Mouse (Mus musculus): ENCODE data around the gene Myo1c. TPM values are rescaled to one million over a fixed set of nuclear protein-coding genes. Genes with fewer than 3 reads are reported as not detected.
A peak's percentile ranks its signal among the peaks of the same experiment; 100 is the strongest.

Myo1c gene
- polyA plus RNA-seq, 1 experiment from 2014 or later: 70.5 TPM

GRCm38 (mm10) chr11:75621426-75621825, 28.9 kb upstream of the Myo1c start:
- Histone ChIP-seq H3K27me3 (ENCODE audit: control insufficient read depth, insufficient read depth, low read length) (no peaks in the 10 kb centered on the region), H3K4me1 (ENCODE audit: control insufficient read depth, insufficient read depth, low read length) (peaks cover 5% of the 10 kb centered on the region; the same call in 1 of the 2 replicates), H3K9me3 (replicated peaks; ENCODE audit: control insufficient read depth, low read length) (no peaks in the 10 kb centered on the region), H3K9ac (ENCODE audit: low read length) (no peak overlapping the region), H3K27ac (ENCODE audit: low read length) (peak overlapping the region; percentile 3; the same call in 1 of the 2 replicates), H3K36me3 (ENCODE audit: control insufficient read depth, insufficient read depth, low read length) (peaks cover 32% of the 10 kb centered on the region), H3K4me3 (replicated peaks; ENCODE audit: low read length) (no peak overlapping the region), H3K4me2 (ENCODE audit: low read depth, low read length) (no peak overlapping the region)
- 65% methylated on average over 2 of the region's 2 CpGs for WGBS
- no peak for ATAC-seq (ENCODE audit: insufficient read depth, low FRiP score)

- H3K9ac ChIP-seq (ENCODE audit: low read length): no peak overlapping the region
- H3K4me2 ChIP-seq (ENCODE audit: low read depth, low read length): no peak overlapping the region
- ATAC-seq (ENCODE audit: insufficient read depth, low FRiP score): no peak
- peaks cover 33% of the 10 kb centered on the region for H3K36me3 ChIP-seq (ENCODE audit: control insufficient read depth, insufficient read depth, low read length)
- no peaks in the 10 kb centered on the region for H3K27me3 ChIP-seq (ENCODE audit: control insufficient read depth, insufficient read depth, low read length)
- H3K9me3 ChIP-seq (replicated peaks; ENCODE audit: control insufficient read depth, low read length): no peaks in the 10 kb centered on the region
- 76% methylated on average over 2 of the region's 2 CpGs for WGBS
- no peak overlapping the region for H3K4me3 ChIP-seq (replicated peaks; ENCODE audit: low read length)
- H3K4me1 ChIP-seq (ENCODE audit: control insufficient read depth, insufficient read depth, low read length): peaks cover 5% of the 10 kb centered on the region; the same call in 1 of the 2 replicates
- H3K27ac ChIP-seq (ENCODE audit: low read length): no peak overlapping the region
Measured at GRCm38 (mm10) chr11:75622588-75623329, 27.5 kb upstream of the Myo1c start.

- no peak overlapping the region for H3K4me2 ChIP-seq (ENCODE audit: low read depth, low read length)
- no peak for ATAC-seq (ENCODE audit: insufficient read depth, low FRiP score)
- no peaks in the 10 kb centered on the region for H3K9me3 ChIP-seq (replicated peaks; ENCODE audit: control insufficient read depth, low read length)
- H3K27ac ChIP-seq (ENCODE audit: low read length): peak overlapping the region; percentile 58
- H3K27me3 ChIP-seq (ENCODE audit: control insufficient read depth, insufficient read depth, low read length): no peaks in the 10 kb centered on the region
- H3K36me3 ChIP-seq (ENCODE audit: control insufficient read depth, insufficient read depth, low read length): peaks cover 39% of the 10 kb centered on the region
- H3K4me3 ChIP-seq (replicated peaks; ENCODE audit: low read length): no peak overlapping the region
- 67% methylated on average over 2 of the region's 2 CpGs for WGBS
- H3K9ac ChIP-seq (ENCODE audit: low read length): no peak overlapping the region
- peaks cover 5% of the 10 kb centered on the region; the same call in 1 of the 2 replicates for H3K4me1 ChIP-seq (ENCODE audit: control insufficient read depth, insufficient read depth, low read length)
Measured at GRCm38 (mm10) chr11:75624102-75624554, 26.2 kb upstream of the Myo1c start.

GRCm38 (mm10) chr11:75625820-75626219, 24.5 kb upstream of the Myo1c start:
- Histone ChIP-seq H3K4me2 (ENCODE audit: low read depth, low read length) (no peak overlapping the region), H3K9ac (ENCODE audit: low read length) (no peak overlapping the region), H3K27me3 (ENCODE audit: control insufficient read depth, insufficient read depth, low read length) (no peaks in the 10 kb centered on the region), H3K4me3 (replicated peaks; ENCODE audit: low read length) (no peak overlapping the region), H3K4me1 (ENCODE audit: control insufficient read depth, insufficient read depth, low read length) (peaks cover 10% of the 10 kb centered on the region; the same call in 1 of the 2 replicates), H3K27ac (ENCODE audit: low read length) (no peak overlapping the region), H3K9me3 (replicated peaks; ENCODE audit: control insufficient read depth, low read length) (no peaks in the 10 kb centered on the region), H3K36me3 (ENCODE audit: control insufficient read depth, insufficient read depth, low read length) (peaks cover 29% of the 10 kb centered on the region)
- WGBS: 93% methylated on average over 4 of the region's 4 CpGs
- no peak for ATAC-seq (ENCODE audit: insufficient read depth, low FRiP score)

GRCm38 (mm10) chr11:75630098-75630497, 20.2 kb upstream of the Myo1c start:
- 3% methylated on average over 5 of the region's 5 CpGs for WGBS
- no peaks in the 10 kb centered on the region for H3K9me3 ChIP-seq (replicated peaks; ENCODE audit: control insufficient read depth, low read length)
- H3K27ac ChIP-seq (ENCODE audit: low read length): peak overlapping the region; percentile 86
- peak overlapping the region; percentile 83 for H3K9ac ChIP-seq (ENCODE audit: low read length)
- no peaks in the 10 kb centered on the region for H3K27me3 ChIP-seq (ENCODE audit: control insufficient read depth, insufficient read depth, low read length)
- H3K36me3 ChIP-seq (ENCODE audit: control insufficient read depth, insufficient read depth, low read length): peaks cover 23% of the 10 kb centered on the region
- peak overlapping the region; percentile 80 for H3K4me3 ChIP-seq (replicated peaks; ENCODE audit: low read length)
- no peak for ATAC-seq (ENCODE audit: insufficient read depth, low FRiP score)
- H3K4me1 ChIP-seq (ENCODE audit: control insufficient read depth, insufficient read depth, low read length): peaks cover 7% of the 10 kb centered on the region; the same call in 1 of the 2 replicates
- peak overlapping the region; percentile 81 for H3K4me2 ChIP-seq (ENCODE audit: low read depth, low read length)

GRCm38 (mm10) chr11:75630645-75631229, 19.6 kb upstream of the Myo1c start, which contains the start of gene Inpp5k:
TSS of gene Inpp5k (plus strand) at chr11:75630988.
- H3K27me3 ChIP-seq (ENCODE audit: control insufficient read depth, insufficient read depth, low read length): no peaks in the 10 kb centered on the region
- peaks cover 7% of the 10 kb centered on the region; the same call in 1 of the 2 replicates for H3K4me1 ChIP-seq (ENCODE audit: control insufficient read depth, insufficient read depth, low read length)
- WGBS: under 1% methylated on average over 53 of the region's 53 CpGs
- peak; percentile 100 for ATAC-seq (ENCODE audit: insufficient read depth, low FRiP score)
- H3K4me2 ChIP-seq (ENCODE audit: low read depth, low read length): peak within 1 kb of the TSS; percentile 81
- H3K27ac ChIP-seq (ENCODE audit: low read length): peak within 1 kb of the TSS; percentile 86
- H3K9me3 ChIP-seq (replicated peaks; ENCODE audit: control insufficient read depth, low read length): no peaks in the 10 kb centered on the region
- H3K4me3 ChIP-seq (replicated peaks; ENCODE audit: low read length): peak within 1 kb of the TSS; percentile 80
- H3K9ac ChIP-seq (ENCODE audit: low read length): peak within 1 kb of the TSS; percentile 83
- H3K36me3 ChIP-seq (ENCODE audit: control insufficient read depth, insufficient read depth, low read length): peaks cover 17% of the 10 kb centered on the region

GRCm38 (mm10) chr11:75631561-75632225, 18.6 kb upstream of the Myo1c start:
- Histone ChIP-seq H3K27ac (ENCODE audit: low read length) (no peak overlapping the region), H3K9ac (ENCODE audit: low read length) (peak overlapping the region; percentile 77), H3K4me3 (replicated peaks; ENCODE audit: low read length) (peak overlapping the region; percentile 80), H3K4me1 (ENCODE audit: control insufficient read depth, insufficient read depth, low read length) (peaks cover 7% of the 10 kb centered on the region; the same call in 1 of the 2 replicates), H3K9me3 (replicated peaks; ENCODE audit: control insufficient read depth, low read length) (no peaks in the 10 kb centered on the region), H3K36me3 (ENCODE audit: control insufficient read depth, insufficient read depth, low read length) (peaks cover 11% of the 10 kb centered on the region), H3K4me2 (ENCODE audit: low read depth, low read length) (peak overlapping the region; percentile 70), H3K27me3 (ENCODE audit: control insufficient read depth, insufficient read depth, low read length) (no peaks in the 10 kb centered on the region)
- 8% methylated on average over 13 of the region's 13 CpGs for WGBS
- no peak for ATAC-seq (ENCODE audit: insufficient read depth, low FRiP score)

GRCm38 (mm10) chr11:75632921-75633320, 17.4 kb upstream of the Myo1c start:
- no peak overlapping the region for H3K4me3 ChIP-seq (replicated peaks; ENCODE audit: low read length)
- 0 out of 2 replicates have a peak, but pooled peaks cover 4% of the 10 kb centered on the region for H3K36me3 ChIP-seq (ENCODE audit: control insufficient read depth, insufficient read depth, low read length)
- no peak overlapping the region for H3K4me2 ChIP-seq (ENCODE audit: low read depth, low read length)
- no peak for ATAC-seq (ENCODE audit: insufficient read depth, low FRiP score)
- WGBS: 87% methylated on average over 5 of the region's 5 CpGs
- no peaks in the 10 kb centered on the region for H3K27me3 ChIP-seq (ENCODE audit: control insufficient read depth, insufficient read depth, low read length)
- no peaks in the 10 kb centered on the region for H3K9me3 ChIP-seq (replicated peaks; ENCODE audit: control insufficient read depth, low read length)
- no peak overlapping the region for H3K27ac ChIP-seq (ENCODE audit: low read length)
- no peak overlapping the region for H3K9ac ChIP-seq (ENCODE audit: low read length)
- H3K4me1 ChIP-seq (ENCODE audit: control insufficient read depth, insufficient read depth, low read length): peaks cover 7% of the 10 kb centered on the region; the same call in 1 of the 2 replicates

Data from stomach, embryonic 16.5 days (tissue).